Mouse (Mus musculus): ENCODE results near the gene Asap3.

Asap3 gene

GRCm38 (mm10) chr4:136206033-136206893, at the start of gene Asap3:
Gene Asap3, plus strand, starts transcription at chr4:136206365.
- in situ Hi-C loops (cut with MboI, MseI): no loop called here

GRCm38 (mm10) chr4:136158498-136158897, 47.7 kb upstream of the Asap3 start:
- in situ Hi-C loops (cut with MboI, MseI): no loop called here

GRCm38 (mm10) chr4:136159802-136160397, 46.3 kb upstream of the Asap3 start:
- in situ Hi-C loops (cut with MboI, MseI): no loop called here

GRCm38 (mm10) chr4:136163448-136163847, 42.7 kb upstream of the Asap3 start:
- in situ Hi-C loops (cut with MboI, MseI): no loop called here

- in situ Hi-C loops (cut with MboI, MseI): loop anchor here (5.0 kb wide), 1 partner anchor 37 kb away; no protein-coding TSS in a partner anchor
Observed at GRCm38 (mm10) chr4:136164981-136165380, 41.2 kb upstream of the Asap3 start.

DNA sequence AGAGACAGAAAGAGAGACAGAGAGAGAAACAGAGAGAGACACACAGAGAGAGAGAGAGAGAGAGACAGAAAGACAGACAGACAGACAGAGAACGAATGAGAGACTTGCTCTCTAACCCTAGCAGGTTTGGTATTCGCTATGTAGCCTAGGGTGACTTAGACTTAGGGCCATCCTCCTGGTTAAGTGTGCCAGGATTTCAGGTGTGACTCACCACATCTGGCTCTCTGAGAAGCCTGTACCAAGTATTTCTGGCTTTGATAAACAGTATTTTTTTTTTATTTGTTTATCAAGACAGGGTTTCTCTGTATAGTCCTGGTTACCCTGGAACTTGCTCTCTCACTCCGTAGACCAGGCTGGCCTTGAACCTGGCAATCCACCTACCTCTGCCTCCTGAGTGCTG, 38.5 kb upstream of the Asap3 start:
- in situ Hi-C loops (cut with MboI, MseI): loop anchor here (5.0 kb wide), 1 partner anchor 35 kb away; no protein-coding TSS in a partner anchor

DNA sequence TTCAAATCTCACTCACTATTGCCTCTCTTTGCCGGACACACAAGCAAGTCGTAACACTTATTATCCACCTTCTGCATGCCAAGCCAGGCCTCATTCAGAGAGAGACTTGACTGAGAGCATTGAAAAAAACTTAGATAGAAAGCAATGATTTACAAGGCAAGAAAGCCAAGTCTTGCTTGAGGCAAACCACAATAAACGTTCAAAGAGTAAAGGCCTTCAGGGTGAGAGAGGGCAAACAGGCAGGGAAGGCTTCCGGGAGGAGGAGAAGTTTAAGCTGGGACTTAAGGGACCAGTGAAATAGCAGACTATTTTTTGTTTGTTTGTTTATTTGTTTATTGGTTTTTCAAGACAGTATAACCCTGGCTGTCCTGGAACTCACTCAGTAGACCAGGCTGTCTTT, 35.8 kb upstream of the Asap3 start:
- in situ Hi-C loops (cut with MboI, MseI): loop anchor here (10.0 kb wide), 1 partner anchor 816 kb away; the partner anchor contains the start of gene Srrm1

- in situ Hi-C loops (cut with MboI, MseI): loop anchor here (10.0 kb wide), 1 partner anchor 817 kb away; the partner anchor contains the start of gene Srrm1
Observed at GRCm38 (mm10) chr4:136171455-136171854, 34.7 kb upstream of the Asap3 start.

- in situ Hi-C loops (cut with MboI, MseI): loop anchor here (10.0 kb wide), 1 partner anchor 817 kb away; the partner anchor contains the start of gene Srrm1
Observed at GRCm38 (mm10) chr4:136172011-136172541, 34.1 kb upstream of the Asap3 start, which contains the start of gene E2f2. Gene E2f2, plus strand, starts transcription at chr4:136172394.

- in situ Hi-C loops (cut with MboI, MseI): loop anchor here (10.0 kb wide), 1 partner anchor 818 kb away; the partner anchor contains the start of gene Srrm1
Observed at GRCm38 (mm10) chr4:136172542-136173209, 33.5 kb upstream of the Asap3 start.

GRCm38 (mm10) chr4:136173210-136173715, 32.9 kb upstream of the Asap3 start:
- in situ Hi-C loops (cut with MboI, MseI): loop anchor here (10.0 kb wide), 1 partner anchor 818 kb away; the partner anchor contains the start of gene Srrm1

DNA sequence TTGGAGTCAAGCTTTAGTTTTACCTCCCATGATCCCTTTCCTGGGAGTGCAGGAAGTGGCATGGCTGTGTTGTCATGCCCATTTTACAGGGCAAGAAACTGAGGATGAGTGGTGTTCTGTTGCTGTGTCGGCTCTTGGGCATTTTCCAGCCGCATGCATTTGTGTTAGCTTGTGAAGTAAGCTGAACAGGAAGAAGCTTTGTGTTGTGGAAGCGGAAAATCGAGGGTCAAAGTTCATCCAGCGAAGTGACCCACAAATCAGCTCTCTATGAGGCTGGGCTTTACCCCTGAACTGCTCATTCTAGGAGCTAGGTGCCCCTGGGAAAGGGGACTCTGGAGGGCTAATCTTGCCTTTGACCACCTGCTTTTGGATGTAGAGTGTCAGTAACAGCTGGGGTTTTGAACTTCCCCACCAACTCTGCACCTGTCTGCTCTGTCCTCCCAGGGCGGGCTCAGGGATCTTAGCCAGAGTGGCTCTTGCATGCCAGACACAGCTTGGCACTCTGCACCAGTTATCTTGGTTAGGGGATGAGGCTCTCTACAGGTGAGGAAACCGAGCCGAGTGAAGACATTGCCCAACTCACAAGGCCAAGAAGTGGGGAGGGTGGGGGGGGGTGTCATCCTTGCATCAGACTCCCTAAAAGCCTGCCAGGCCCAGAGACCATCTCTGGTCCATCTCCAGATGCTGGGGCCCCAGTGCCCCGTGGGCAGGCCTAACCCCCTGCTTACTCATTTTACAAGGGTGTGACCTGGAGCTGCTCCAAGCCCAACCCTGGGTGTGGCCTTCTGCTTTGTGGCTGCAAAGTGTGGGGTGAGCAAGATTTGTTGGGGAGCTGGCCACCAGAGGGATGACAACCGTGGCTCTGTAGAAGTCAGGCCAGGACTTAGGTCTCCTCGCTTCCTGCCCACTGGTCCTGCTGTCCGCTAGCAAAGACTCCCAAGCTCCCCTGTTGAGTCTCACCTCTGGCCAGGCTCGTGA, 31.7 kb upstream of the Asap3 start:
- in situ Hi-C loops (cut with MboI, MseI): loop anchor here (10.0 kb wide), 1 partner anchor 820 kb away; the partner anchor contains the start of gene Srrm1

DNA sequence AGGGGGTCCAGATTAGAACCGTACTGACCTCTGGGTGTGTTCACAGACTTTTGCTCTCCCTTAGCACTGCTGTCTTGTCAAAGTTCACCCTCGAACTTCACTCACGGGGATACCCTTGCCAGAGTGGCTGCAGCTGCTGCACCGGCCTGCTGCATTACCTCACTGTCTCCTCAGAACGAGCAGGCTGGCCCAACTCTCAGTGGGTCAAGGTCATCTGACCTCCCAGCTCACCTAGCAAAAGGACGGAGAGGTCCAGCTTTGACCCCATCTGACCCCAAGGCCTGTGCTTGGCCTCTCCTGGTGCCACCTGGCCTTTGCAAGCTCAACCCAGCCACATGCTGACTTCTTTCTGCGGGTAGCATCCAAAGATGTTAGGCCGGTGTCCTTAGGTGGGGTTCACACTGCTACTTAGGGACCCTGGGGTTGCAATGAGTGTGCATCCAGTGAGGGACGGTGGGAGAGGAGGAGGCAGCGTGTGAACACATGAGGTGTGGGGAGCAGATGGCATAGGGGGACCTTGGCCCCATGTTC, 30.1 kb upstream of the Asap3 start:
- in situ Hi-C loops (cut with MboI, MseI): loop anchor here (10.0 kb wide), 1 partner anchor 821 kb away; the partner anchor contains the start of gene Srrm1

DNA sequence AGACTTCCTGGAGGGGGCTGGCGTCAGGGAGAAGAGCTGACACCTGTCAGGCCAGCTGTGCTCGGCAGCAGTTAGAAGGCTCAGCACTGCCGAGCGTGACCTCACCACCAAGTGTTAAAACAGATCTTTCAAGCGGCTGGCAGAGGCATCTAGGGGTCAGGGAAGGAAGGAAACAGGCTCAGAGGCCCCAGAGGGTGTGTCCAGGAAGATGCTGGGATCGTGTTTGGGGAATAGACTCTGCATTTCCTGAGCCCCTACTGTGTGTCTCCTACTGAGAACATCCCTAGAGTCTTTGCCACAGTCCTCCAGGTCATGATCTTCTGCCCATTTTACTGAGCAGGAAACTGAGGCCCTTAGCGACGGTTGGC, 28.9 kb upstream of the Asap3 start:
- in situ Hi-C loops (cut with MboI, MseI): loop anchor here (10.0 kb wide), 1 partner anchor 822 kb away; the partner anchor contains the start of gene Srrm1

DNA sequence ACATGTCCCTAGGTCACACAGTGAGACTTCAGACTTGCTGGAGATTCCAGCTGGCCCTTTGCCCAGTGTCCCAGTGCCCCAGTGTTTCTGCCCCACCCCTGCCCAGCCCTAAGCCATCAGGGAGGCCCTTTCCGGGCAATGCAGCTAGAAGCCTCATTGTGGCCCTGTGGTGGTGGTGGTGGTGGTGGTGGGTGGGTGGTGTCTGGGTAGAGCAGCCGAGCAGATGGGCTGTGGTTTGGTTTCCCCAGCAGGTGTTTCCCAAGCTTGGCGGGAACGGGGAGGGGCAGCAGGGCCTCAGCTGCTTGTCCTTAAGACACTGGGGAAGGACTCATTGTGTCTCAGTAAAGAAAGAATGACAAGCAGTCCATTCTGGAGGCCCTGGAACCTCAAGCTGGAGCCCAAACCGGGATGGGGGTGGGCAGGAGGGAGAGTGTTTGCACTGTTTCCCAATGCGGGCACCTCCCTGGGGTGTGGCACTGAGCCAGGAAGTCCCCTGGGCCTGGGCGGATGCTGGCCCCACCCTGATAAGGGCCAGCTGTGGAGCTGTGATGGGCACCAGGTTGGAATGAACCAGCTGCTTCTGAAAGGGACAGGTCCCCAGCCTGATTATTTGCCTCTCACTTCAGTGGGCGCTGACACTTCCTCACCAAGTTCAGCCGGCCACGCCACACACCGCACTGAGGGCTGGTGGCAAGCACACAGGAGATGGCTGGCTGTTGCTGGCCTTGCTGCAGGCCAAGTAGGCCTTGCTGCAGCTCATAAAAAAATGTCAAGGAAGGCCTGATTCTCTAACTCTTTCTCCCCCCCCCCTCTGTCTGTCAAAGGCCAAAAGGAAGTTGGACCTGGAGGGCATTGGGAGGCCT, 28.3 kb upstream of the Asap3 start:
- in situ Hi-C loops (cut with MboI, MseI): loop anchor here (10.0 kb wide), 1 partner anchor 823 kb away; the partner anchor contains the start of gene Srrm1

DNA sequence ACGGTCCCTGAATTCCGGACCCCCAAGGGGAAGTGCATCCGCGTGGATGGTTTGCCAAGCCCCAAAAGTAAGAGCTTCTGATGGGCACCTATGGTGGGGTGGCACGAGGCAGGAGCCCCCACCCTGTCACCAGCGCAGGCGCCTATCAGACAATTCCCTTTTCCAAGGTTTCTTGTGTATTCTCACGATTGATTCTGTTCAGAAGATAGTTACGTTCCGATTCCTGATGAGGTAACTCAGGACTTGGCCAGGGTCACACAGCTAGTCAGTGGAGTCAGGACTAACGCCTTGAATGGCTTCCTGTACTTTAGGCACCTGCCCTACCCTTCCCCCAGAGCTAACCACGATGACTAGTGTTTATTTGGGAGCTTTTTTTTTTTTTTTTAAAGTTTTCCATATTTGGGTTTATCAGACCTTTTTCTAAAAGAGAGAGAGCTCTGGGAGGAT, 27.7 kb upstream of the Asap3 start:
- in situ Hi-C loops (cut with MboI, MseI): loop anchor here (10.0 kb wide), 1 partner anchor 824 kb away; the partner anchor contains the start of gene Srrm1

DNA sequence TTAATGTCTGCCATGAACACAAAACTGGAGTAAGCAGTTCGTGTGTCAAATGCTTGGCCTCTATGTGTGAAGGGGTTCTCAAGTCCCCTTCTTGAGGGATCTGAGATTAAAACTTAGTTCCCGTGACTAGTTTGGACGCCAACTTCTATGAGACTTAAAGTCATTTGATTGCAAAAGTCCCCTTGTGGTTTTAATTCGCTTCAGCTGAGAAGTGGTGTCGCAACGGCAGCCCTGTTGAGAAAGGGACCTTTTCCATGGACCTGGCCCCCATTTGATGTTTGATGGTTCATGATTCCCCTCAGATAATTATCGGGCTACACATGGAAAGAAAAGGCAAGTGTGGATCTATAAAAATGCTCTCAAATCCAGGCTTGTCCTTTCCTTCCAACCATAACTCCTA, 26.7 kb upstream of the Asap3 start:
- in situ Hi-C loops (cut with MboI, MseI): loop anchor here (10.0 kb wide), 1 partner anchor 825 kb away; the partner anchor contains the start of gene Srrm1

- in situ Hi-C loops (cut with MboI, MseI): loop anchor here (10.0 kb wide), 2 partner anchors 825 to 1995 kb away; partner anchors contain the start of genes Cep85 and Srrm1
Observed at GRCm38 (mm10) chr4:136179998-136180397, 26.2 kb upstream of the Asap3 start.

Measured in regulatory T cell (primary cell).